Mouse (Mus musculus) embryonic stem cell, embryonic (primary cell): ENCODE data around the gene Syce3.

Source experiments
- CTCF ChIA-PET, 4 experiments: fragments of 300-600 bp in 2 of 4; fragments of 350-600 bp in 2 of 4; sonication (Branson Sonifier 250); formaldehyde crosslinking; loops; one replicate each; lab custom pipeline; 2022; ENCODE audit warnings: inconsistent platforms in 2 of 4; lab: Charles Lee
- POLR2A ChIA-PET, 4 experiments: fragments of 300-600 bp in 2 of 4; fragments of 350-600 bp in 2 of 4; sonication (Branson Sonifier 250); formaldehyde crosslinking; loops; one replicate each; lab custom pipeline; 2022; ENCODE audit warnings: antibody characterized with exemption in 4 of 4, inconsistent platforms in 1 of 4; lab: Charles Lee

The Syce3 gene

GRCm38 (mm10) chr15:89429352-89430221, 19.3 kb upstream of the Syce3 start, which contains the start of the genes C730034F03Rik, Gm44502 and Chkb:
Gene C730034F03Rik, plus strand, starts transcription at chr15:89429589.
Gene Gm44502, minus strand, starts transcription at chr15:89429696.
Gene Chkb, minus strand, starts transcription at chr15:89429908.
- POLR2A ChIA-PET: interaction anchor here in 3 of 4 experiments (0.5 to 3.6 kb wide), 65 partner anchors 10 to 804 kb away, joined by 3 to 50 read pairs (median 4); partner anchors contain the start of genes Lmf2 (in 3 of the 3), Ncaph2 (in 3 of the 3), Adm2 (in 2 of the 3) and Arsa (in 2 of the 3)

GRCm38 (mm10) chr15:89428821-89429351, 18.6 kb upstream of the Syce3 start:
- CTCF ChIA-PET: interaction anchor here in 2 of 4 experiments (1.0 to 2.5 kb wide), 7 partner anchors 14 to 217 kb away, joined by 3 to 18 read pairs (median 3); partner anchors contain the start of genes Mapk8ip2 (in 1 of the 2), Ppp6r2 (in 1 of the 2) and Sco2 (in 1 of the 2)
- POLR2A ChIA-PET: interaction anchor here in 3 of 4 experiments (0.6 to 3.6 kb wide), 44 partner anchors 9 to 803 kb away, joined by 3 to 50 read pairs (median 4); partner anchors contain the start of genes Lmf2 (in 3 of the 3), Ncaph2 (in 3 of the 3), Adm2 (in 2 of the 3) and Odf3b (in 2 of the 3)

More at GRCm38 (mm10) chr15:89429352-89430221, 19.3 kb upstream of the Syce3 start, which contains the start of the genes C730034F03Rik, Gm44502 and Chkb:
- CTCF ChIA-PET: interaction anchor here (0.6 to 2.5 kb wide), 17 partner anchors 10 to 593 kb away, joined by 3 to 18 read pairs (median 3); partner anchors contain the start of genes Sco2 (in 3 of the 4), Arsa (in 1 of the 4), Mapk8ip2 (in 1 of the 4) and Odf3b (in 1 of the 4)

DNA sequence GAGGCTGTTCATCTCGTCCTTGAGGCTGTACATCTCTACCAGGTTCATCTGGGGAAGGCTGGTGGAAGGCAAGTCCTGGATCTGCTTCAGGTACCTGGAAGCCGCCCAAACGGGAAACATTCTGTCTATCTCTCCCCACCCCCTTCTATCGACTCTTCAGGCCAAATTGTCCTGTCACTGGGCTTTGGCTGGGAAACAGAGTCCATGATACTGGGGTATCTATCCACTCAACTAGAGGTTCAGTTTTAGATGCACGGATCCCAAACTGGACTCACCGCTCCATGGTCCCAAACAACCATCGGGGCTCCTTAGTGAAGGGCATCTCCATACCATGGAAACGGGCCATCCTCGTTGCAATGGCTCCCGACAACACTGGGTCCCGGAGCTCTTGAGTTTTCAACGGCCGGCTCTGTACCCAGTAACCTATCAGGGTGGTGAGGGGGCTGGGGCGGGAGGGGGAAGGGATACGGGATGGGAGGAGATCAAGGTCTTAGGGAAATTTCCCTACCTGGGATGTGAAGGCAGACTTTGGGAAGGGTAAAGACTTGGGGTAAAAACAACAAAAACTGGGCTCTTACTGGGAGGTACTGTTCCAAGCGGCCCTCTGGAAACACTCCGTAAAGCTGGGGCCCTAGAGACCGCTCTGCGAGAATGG, 18.0 kb upstream of the Syce3 start:
- ChIA-PET POLR2A (interaction anchor here in 2 of 4 experiments (0.7 to 3.6 kb wide), 13 partner anchors 8 to 120 kb away, joined by 3 to 50 read pairs (median 4); partner anchors contain the start of genes Sco2 (in 2 of the 2), Adm2 (in 1 of the 2), Arsa (in 1 of the 2) and Lmf2 (in 1 of the 2)), CTCF (interaction anchor here in 1 of 4 experiments (1.0 to 1.1 kb wide), 2 partner anchors 100 to 119 kb away, joined by 3 read pairs; no protein-coding TSS in a partner anchor)

- CTCF ChIA-PET: no interaction called here
- POLR2A ChIA-PET: interaction anchor here in 2 of 4 experiments (1.1 to 1.7 kb wide), 4 partner anchors 16 to 53 kb away, joined by 3 to 9 read pairs (median 6); partner anchors contain the start of gene Sco2 (in 1 of the 2)
These were observed 16.4 kb upstream of the Syce3 start for GRCm38 (mm10) chr15:89426716-89427115.

DNA sequence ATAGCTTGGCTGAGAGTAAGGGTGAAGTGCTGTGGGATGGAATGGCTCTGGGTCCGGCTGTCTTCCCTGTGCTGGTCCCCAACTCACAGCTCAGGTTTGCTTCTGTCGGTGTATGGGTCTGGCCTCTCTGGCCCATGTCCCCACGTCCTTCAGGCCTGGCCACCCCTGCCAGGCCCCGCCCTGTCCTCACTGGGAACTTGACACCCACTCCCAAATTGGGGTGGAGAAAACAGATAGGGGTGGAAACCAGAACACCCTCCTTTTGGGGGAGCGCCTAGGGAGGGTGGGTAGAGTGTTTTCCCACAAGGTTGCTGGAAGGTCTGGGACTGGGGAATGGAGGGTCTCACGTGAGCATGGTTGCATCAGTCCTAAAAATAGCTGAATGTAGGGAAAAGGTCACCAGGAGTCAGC, 15.4 kb upstream of the Syce3 start, which contains the start of gene Cpt1b:
Gene Cpt1b, minus strand, starts transcription at position 153 of the 411 bp plus-strand sequence.
- CTCF ChIA-PET: interaction anchor here (0.6 to 1.7 kb wide), 7 partner anchors 52 to 297 kb away, joined by 3 to 7 read pairs (median 3); partner anchors contain the start of genes Sco2 (in 3 of the 4) and Hdac10 (in 1 of the 4)
- POLR2A ChIA-PET: interaction anchor here in 3 of 4 experiments (0.6 to 2.0 kb wide), 41 partner anchors 9 to 717 kb away, joined by 3 to 19 read pairs (median 4); partner anchors contain the start of genes Lmf2 (in 3 of the 3), Ncaph2 (in 3 of the 3), Sco2 (in 3 of the 3) and Odf3b (in 2 of the 3)

- ChIA-PET POLR2A (interaction anchor here (0.5 to 2.0 kb wide), 17 partner anchors 10 to 694 kb away, joined by 3 to 19 read pairs (median 5); partner anchors contain the start of genes Odf3b (in 2 of the 4), Lmf2 (in 1 of the 4), Mapk8ip2 (in 1 of the 4) and Ncaph2 (in 1 of the 4)), CTCF (interaction anchor here in 3 of 4 experiments (1.0 to 1.7 kb wide), 3 partner anchors 51 to 296 kb away, joined by 3 to 6 read pairs (median 4); partner anchors contain the start of genes Hdac10 (in 1 of the 3) and Sco2 (in 1 of the 3))
These were observed 14.3 kb upstream of the Syce3 start for GRCm38 (mm10) chr15:89424621-89425020.

DNA sequence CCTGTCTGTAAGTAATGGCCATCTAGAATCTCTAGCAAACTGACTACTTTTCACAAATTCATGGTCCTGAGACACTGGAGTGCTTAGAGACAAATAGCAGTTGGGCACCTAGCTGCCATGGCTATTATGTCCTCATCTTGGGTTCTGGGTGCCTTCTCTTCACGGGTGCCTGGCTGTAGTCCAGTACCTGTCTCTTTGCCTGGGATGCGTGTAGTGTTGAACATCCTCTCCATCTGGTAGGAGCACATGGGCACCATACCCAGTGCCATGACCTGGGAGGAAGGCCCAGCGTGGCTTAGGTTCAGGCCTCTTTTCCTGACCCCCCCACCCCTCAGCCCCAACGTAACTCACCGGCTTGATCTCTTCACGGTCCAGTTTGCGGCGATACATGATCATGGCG, 11.6 kb upstream of the Syce3 start:
- POLR2A ChIA-PET: interaction anchor here in 1 of 4 experiments (0.9 kb wide), 1 partner anchor 43 kb away, joined by 3 read pairs; no protein-coding TSS in a partner anchor

GRCm38 (mm10) chr15:89415282-89415681, 5.0 kb upstream of the Syce3 start:
- CTCF ChIA-PET: interaction anchor here in 1 of 4 experiments (0.7 kb wide), 1 partner anchor 31 kb away, joined by 5 read pairs; no protein-coding TSS in a partner anchor
- POLR2A ChIA-PET: interaction anchor here in 1 of 4 experiments (1.6 to 1.8 kb wide), 2 partner anchors 10 to 13 kb away, joined by 3 to 8 read pairs; partner anchors contain the start of gene Cpt1b

More for the DNA sequence above, 11.6 kb upstream of the Syce3 start:
- CTCF ChIA-PET: no interaction called here

GRCm38 (mm10) chr15:89406691-89407090, 3.6 kb downstream of the Syce3 start:
- CTCF ChIA-PET: interaction anchor here in 1 of 4 experiments (0.6 kb wide), 2 partner anchors 34 to 174 kb away, joined by 3 to 7 read pairs; no protein-coding TSS in a partner anchor

DNA sequence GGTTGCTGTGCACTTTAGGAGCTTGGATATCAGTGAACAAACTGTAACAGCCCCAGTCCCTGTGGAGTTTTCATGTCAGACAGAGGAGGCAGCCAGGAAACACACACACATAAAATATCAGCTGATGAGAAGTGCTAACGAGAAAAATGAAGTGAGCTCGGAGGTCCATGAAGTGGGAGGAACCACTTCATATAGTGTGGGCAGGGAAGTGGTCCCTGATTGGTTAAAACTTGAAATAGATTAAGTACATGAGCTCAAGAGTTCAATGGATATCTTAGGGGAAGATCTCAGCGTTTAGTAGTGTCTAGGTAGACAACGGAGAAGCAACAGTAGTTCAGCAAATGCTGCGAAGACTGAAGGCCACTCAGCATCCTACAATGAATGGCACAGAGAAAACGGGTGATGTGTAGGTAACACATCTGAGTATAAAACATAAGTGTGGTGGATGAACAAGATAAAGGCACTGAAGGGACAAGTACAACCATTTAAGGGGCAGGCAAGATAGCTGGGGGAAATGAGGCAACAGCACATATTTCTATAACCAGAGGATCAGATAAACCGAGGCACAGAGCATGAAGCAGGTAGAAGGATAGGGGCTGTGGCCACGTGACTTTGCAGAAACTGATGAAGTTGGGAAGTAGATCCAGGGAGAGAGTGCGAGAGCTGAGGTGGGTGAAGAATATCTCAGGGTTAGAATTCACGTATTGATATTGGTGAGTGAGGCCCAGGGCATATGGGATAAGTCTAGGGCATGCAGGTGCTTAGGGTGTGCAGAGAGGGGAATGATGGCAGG, 5.3 kb downstream of the Syce3 start:
- ChIA-PET POLR2A (interaction anchor here in 2 of 4 experiments (0.9 to 1.9 kb wide), 7 partner anchors 8 to 31 kb away, joined by 3 to 7 read pairs (median 3); partner anchors contain the start of genes Cpt1b (in 2 of the 2), Sco2 (in 2 of the 2) and Odf3b (in 1 of the 2)), CTCF (interaction anchor here (0.5 to 1.7 kb wide), 5 partner anchors 12 to 989 kb away, joined by 3 to 7 read pairs (median 5); partner anchors contain the start of gene Sco2 (in 2 of the 4))

More at GRCm38 (mm10) chr15:89406691-89407090, 3.6 kb downstream of the Syce3 start:
- POLR2A ChIA-PET: no interaction called here

DNA sequence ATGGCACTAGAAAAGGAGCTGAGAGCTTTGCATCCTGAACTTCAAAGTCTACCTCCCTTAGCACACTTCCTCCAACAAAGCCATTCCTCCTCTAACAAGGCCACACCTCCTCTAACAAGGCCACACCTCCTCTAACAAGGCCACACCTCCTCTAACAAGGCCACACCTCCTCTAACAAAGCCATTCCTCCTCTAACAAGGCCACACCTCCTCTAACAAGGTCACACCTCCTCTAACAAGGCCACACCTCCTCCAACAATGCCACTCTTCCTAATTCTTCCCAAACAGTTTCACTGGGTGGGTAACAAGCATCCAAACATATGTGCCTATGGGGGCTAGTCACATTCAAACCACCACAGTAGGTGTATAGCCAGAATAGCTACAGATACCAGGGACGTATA, 7.8 kb downstream of the Syce3 start:
- ChIA-PET POLR2A (interaction anchor here in 2 of 4 experiments (0.6 to 4.9 kb wide), 7 partner anchors 10 to 49 kb away, joined by 3 to 22 read pairs (median 4); partner anchors contain the start of genes C730034F03Rik (in 1 of the 2), Chkb (in 1 of the 2), Gm44502 (in 1 of the 2) and Klhdc7b (in 1 of the 2)), CTCF (interaction anchor here in 1 of 4 experiments (0.8 kb wide), 1 partner anchor 14 kb away, joined by 3 read pairs; no protein-coding TSS in a partner anchor)

DNA sequence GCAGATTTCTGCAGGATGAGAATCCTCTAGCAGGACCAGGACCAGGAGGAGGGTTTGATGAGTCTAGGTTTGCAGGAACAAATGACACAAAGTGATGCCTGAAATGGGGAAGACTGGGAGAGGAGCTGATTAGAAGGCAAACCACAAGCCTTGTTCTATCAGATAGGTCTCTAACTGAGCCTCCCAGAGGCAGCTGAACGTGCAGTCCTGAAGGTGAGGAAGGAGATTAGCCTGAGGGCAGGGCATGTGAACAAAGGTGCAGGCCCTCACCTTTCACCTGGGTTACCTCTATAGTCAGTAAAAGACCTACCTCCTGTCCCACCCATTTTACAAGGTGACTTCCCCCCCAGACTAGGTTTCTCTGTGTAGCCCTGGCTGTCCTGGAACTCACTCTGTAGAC, 10.6 kb downstream of the Syce3 start:
- POLR2A ChIA-PET: interaction anchor here in 2 of 4 experiments (0.8 to 4.9 kb wide), 6 partner anchors 13 to 35 kb away, joined by 3 to 28 read pairs (median 10); partner anchors contain the start of genes Sco2 (in 2 of the 2) and Cpt1b (in 1 of the 2)

DNA sequence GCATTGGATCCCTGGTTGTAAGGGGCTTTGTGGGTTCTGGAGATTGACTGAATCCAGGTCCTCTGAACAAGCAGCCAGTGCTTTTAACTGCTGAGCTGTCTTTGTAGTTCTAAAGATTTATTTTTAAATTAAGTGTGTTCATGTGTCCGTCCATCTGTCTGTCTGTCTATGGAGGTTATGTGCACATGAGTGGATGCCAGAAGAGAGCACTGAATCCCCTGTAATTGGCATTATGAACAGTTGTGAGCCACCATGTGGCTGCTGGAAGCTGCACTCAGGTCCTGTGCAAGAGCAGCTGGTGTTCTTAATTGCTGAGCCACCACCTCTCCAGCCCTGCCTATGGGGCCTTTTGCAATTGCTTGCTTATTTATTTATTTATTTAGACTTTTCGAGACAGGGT, 12.2 kb downstream of the Syce3 start:
- ChIA-PET POLR2A (interaction anchor here in 3 of 4 experiments (0.8 to 4.9 kb wide), 5 partner anchors 12 to 31 kb away, joined by 3 to 28 read pairs (median 7); partner anchors contain the start of genes Sco2 (in 2 of the 3), C730034F03Rik (in 1 of the 3), Chkb (in 1 of the 3) and Gm44502 (in 1 of the 3)), CTCF (interaction anchor here in 1 of 4 experiments (0.7 kb wide), 1 partner anchor 24 kb away, joined by 3 read pairs; no protein-coding TSS in a partner anchor)

More for the DNA sequence above, 10.6 kb downstream of the Syce3 start:
- CTCF ChIA-PET: interaction anchor here in 2 of 4 experiments (0.6 to 1.3 kb wide), 3 partner anchors 26 to 70 kb away, joined by 3 to 5 read pairs (median 3); partner anchors contain the start of gene Sco2 (in 1 of the 2)

DNA sequence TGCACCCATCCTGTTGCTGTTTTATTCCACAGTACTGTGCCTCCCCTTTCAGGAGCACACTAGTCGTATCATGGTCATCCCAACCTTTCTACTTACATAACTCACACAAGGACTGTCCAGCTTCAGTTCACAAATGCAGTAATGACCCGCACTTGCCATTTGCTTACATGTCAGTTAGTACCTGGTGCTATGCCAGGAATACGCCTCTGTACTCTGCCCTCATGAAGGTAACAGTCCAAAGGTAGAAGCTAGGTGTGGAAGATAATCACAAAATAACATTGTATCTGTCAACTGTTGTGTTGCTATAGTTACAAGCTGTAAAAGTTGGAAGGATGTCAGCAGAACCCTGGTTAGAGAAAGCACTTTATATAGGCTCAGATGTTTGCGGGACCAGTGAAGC, 13.4 kb downstream of the Syce3 start:
- POLR2A ChIA-PET: interaction anchor here in 1 of 4 experiments (0.9 to 4.4 kb wide), 3 partner anchors 8 to 39 kb away, joined by 3 to 28 read pairs (median 6); no protein-coding TSS in a partner anchor
- CTCF ChIA-PET: no interaction called here
